Mouse (Mus musculus): ENCODE measurements around the gene Prr32.

Gene Prr32

DNA sequence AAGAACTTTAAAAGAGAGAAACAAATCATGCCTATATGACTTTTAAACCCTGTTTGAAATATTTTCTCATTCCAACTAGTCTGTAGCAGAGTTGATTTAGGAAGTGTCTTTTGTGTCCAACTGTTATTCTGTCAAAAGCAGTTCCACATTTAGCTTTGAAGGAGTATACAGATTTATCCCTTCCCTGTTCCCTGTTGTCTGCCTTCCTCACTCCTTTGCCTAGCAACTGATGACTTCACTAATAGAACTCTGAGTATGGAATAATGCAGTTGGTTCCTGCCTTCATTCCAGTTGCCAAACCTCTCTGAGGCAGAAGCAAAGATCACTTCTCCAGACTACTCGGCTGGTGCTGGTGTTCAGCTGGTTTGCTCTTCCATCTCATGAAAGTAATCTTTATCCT lies at the start of gene Prr32:
Prr32 (plus strand) TSS at position 301 of the 400 bp plus-strand sequence.
- DNase-seq = no peak

Measured in cerebellum, postnatal 25 days (tissue).